Mouse (Mus musculus): ENCODE results near the gene Prkd2.

Prkd2 gene

DNA sequence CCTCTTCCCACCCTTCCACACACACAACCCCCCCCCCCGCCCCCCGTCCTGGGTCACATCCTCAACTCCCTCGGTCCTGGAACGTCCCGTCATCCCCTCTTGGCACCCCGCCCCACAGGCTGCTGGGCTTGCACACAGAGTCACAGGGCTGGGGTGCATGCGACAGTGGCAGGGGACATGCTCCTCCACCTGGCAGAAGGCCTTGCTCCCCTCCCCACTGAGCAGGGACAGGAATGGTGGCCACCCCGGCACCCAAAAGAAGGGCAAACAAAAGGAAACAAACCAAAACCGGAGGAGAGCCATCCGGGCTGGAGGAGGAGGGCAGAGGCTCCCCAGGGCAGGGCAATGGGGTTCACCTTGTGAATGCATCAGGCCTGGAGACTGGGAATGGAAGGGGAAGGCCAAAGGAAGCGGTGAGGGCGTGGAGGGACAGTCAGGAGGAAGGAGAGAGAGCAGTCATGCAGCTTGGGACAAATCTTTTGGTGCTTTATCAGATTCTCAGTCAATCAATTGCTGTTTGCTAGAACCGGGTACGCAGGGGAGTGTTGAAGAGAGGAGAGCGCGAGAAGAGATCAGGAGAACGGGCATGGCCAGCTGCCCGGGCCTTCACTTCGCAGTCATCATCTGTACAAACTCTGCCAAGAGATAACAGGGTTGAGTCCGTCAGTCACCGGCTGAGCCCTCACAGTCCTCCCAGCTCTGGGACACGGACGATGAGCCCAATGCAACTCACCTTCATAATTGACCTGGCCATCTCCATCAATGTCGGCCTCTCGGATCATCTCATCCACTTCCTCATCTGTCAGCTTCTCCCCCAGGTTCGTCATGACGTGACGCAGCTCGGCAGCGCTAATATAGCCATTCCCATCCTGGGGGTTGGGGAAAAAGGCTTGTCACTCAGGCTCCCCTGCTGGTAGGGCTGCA, 73.9 kb downstream of the Prkd2 start:
- DNase-seq (ENCODE audit: low read depth, low spot score) = no peak

DNA sequence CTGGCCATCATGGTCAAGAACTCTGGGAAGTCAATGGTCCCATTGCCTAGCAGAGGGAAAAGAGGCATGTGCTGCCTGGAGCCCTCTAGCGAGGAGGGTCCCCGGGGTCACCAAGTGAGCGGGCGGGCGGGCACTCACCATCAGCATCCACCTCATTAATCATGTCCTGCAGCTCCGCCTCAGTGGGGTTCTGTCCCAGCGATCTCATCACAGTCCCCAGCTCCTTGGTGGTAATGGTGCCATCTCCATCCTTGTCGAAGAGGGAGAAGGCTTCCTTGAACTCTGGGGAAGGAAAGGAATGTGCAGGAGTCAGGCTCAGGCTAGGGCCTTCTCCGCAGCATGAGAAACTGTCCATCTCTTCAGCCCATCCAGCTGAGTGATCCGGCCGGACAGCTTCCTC, 74.7 kb downstream of the Prkd2 start:
- no peak for DNase-seq (ENCODE audit: low read depth, low spot score)

DNA sequence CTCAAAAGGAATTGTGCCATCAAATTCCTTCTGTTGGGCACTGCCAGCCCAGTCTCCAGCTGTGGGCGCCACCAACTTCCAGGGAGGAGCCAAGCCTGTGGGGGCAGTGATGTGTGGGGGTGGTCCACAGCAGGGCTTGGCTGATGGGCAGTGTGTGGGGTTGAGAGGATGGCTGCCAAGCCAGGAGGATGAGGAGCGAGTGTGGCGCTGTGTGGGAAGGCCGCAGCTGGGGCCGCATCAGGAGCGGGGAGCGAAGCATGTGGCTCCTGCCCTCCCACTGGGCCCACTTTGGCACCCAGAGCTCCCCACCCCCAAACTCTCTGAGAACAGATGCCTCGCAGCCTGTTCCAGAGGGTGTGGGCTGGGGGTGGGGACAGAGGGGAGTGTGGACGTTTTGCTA, 75.3 kb downstream of the Prkd2 start:
- no peak for DNase-seq (ENCODE audit: low read depth, low spot score)

DNA sequence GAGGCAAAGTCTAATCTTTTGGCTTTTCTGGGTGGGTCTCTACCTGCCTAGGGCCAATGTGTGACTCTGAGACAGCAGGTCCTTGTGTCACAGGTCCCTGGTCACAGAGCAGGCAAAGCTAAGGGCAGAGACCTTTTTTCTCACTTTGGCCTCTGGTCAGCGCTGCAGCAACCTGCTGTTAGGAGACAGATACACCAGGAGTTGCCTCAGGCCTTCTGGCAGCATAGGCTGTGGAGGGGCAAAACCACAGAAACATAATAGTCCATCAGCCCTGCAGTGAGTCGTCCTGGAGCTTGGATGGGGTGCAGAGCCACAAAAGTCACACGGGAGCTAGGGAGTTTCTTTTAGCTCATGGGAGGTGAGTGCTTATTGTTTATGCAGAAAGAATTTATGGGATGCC, 76.0 kb downstream of the Prkd2 start:
- DNase-seq (ENCODE audit: low read depth, low spot score) = no peak

DNA sequence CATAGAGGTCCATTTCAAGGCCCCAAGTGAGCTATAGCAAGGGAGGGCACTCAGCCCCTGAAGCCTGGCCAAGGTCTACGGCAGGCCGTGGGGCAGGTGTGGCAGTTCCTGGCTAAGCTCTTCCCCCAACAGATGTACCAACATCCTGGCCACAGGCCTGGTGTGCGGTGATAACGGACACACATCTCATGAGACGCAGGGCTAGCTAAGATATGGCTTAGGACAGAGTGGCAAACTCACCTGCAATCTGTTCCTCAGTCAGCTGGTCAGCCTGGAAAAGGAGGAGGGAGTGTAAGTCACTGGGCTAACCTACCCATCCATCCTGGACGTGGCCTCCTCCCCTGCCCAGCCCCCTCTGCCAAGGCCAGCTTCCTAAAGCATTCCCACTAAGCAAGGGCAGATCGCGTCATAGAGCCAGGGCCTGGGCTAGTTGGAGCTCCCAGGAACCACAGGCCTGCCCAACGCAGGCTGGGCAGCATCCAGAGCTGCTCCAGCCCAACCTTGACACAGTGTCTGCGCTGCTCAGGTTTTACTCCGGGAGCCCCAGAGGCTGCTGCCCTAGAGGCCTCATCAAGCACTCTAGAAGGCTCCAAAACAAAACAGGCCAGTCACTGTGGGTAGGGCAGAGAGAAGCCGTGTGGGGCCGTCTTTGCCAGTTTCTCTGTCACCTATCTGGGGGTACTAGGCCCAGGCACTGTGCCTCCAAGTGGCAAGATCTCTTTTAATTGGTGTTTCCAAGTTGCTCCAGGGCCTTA, 76.9 kb downstream of the Prkd2 start:
- no peak for DNase-seq (ENCODE audit: low read depth, low spot score)
